Mouse (Mus musculus): ENCODE measurements at regions not wholly inside any gene's neighbourhood (a gene's known extent, or its start where the extent isn't known, plus 50 kb on each side); places are given as distances from the start of the nearest gene placed in this dataset.
A peak's percentile ranks its signal among the peaks of the same experiment; 100 is the strongest.

- no peak for TF ChIP-seq CTCF (IDR thresholded peaks at IDR 0.05; ENCODE audit: borderline replicate concordance, extremely low read depth, insufficient read depth, insufficient read length)
- no peak for TF ChIP-seq POLR2A (IDR thresholded peaks at IDR 0.05; ENCODE audit: borderline replicate concordance, extremely low read depth, insufficient read depth, insufficient read length, poor library complexity, severe bottlenecking)
- DNase-seq (ENCODE audit: low read depth) = peak; percentile 12
Observed at GRCm38 (mm10) chr4:55726081-55726480, 193.8 kb upstream of the Klf4 start.

GRCm38 (mm10) chr4:55724286-55724685, 192.0 kb upstream of the Klf4 start:
- no peak for DNase-seq (ENCODE audit: low read depth)
- no peak for TF ChIP-seq POLR2A (IDR thresholded peaks at IDR 0.05; ENCODE audit: borderline replicate concordance, extremely low read depth, insufficient read depth, insufficient read length, poor library complexity, severe bottlenecking)
- TF ChIP-seq CTCF (IDR thresholded peaks at IDR 0.05; ENCODE audit: borderline replicate concordance, extremely low read depth, insufficient read depth, insufficient read length) = no peak

GRCm38 (mm10) chr4:55723124-55723523, 190.9 kb upstream of the Klf4 start:
- peak; percentile 92 for DNase-seq (ENCODE audit: low read depth)
- TF ChIP-seq POLR2A (IDR thresholded peaks at IDR 0.05; ENCODE audit: borderline replicate concordance, extremely low read depth, insufficient read depth, insufficient read length, poor library complexity, severe bottlenecking) (no peak), CTCF (IDR thresholded peaks at IDR 0.05; ENCODE audit: borderline replicate concordance, extremely low read depth, insufficient read depth, insufficient read length) (no peak)

DNA sequence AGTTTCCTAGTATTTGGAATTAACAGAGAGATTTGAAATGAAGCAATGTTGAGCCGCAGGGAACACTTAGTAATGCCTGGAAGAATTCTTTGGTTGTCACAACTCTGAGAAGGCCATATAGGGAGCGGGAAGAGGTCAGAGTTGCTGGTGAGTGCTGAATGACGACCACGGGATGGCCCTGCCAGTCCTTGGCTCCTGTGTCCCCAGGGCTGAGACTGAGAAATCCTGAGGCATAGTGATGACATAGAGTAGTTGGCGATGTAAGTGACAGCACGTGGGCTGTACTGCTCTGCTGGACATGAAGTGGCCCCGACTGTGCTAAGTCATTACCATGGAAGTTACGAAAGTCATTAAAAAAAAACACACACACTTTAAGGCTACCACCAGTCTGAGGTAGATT, 190.1 kb upstream of the Klf4 start:
- DNase-seq (ENCODE audit: low read depth) = no peak
- TF ChIP-seq CTCF (IDR thresholded peaks at IDR 0.05; ENCODE audit: borderline replicate concordance, extremely low read depth, insufficient read depth, insufficient read length) = no peak
- no peak for TF ChIP-seq POLR2A (IDR thresholded peaks at IDR 0.05; ENCODE audit: borderline replicate concordance, extremely low read depth, insufficient read depth, insufficient read length, poor library complexity, severe bottlenecking)

GRCm38 (mm10) chr4:55721834-55722233, 189.6 kb upstream of the Klf4 start:
- TF ChIP-seq POLR2A (IDR thresholded peaks at IDR 0.05; ENCODE audit: borderline replicate concordance, extremely low read depth, insufficient read depth, insufficient read length, poor library complexity, severe bottlenecking) = no peak
- peak; percentile 60 for DNase-seq (ENCODE audit: low read depth)

GRCm38 (mm10) chr4:55718438-55718837, 186.2 kb upstream of the Klf4 start:
- no peak for DNase-seq (ENCODE audit: low read depth)
- no peak for TF ChIP-seq CTCF (IDR thresholded peaks at IDR 0.05; ENCODE audit: borderline replicate concordance, extremely low read depth, insufficient read depth, insufficient read length)
- TF ChIP-seq POLR2A (IDR thresholded peaks at IDR 0.05; ENCODE audit: borderline replicate concordance, extremely low read depth, insufficient read depth, insufficient read length, poor library complexity, severe bottlenecking) = no peak

DNA sequence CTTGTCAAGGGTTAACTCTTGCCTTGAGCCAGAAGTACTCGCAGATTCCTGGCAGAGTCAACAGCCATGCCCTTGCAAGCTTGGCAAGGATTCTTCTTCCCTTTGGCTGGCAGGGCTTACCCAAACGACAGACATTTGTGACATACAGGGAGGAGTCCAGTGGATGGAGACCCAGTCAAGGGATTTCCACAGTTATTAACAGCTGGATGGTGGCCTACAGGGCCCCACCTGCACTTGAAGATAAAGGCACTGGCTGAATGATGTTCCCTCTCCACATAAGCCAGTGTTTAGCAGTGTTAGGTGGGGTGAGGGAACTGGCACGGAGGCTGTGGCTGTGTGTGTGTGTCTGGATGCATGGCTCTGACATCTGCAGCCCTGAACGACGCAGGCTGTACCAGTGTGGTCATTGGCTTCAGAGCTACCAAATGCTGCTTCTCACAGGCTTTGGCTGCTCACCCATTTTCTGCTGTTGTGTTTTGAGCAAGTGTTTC, 183.9 kb upstream of the Klf4 start:
- DNase-seq (ENCODE audit: low read depth) = peak; percentile 54
- TF ChIP-seq POLR2A (IDR thresholded peaks at IDR 0.05; ENCODE audit: borderline replicate concordance, extremely low read depth, insufficient read depth, insufficient read length, poor library complexity, severe bottlenecking) (no peak), CTCF (IDR thresholded peaks at IDR 0.05; ENCODE audit: borderline replicate concordance, extremely low read depth, insufficient read depth, insufficient read length) (no peak)

DNA sequence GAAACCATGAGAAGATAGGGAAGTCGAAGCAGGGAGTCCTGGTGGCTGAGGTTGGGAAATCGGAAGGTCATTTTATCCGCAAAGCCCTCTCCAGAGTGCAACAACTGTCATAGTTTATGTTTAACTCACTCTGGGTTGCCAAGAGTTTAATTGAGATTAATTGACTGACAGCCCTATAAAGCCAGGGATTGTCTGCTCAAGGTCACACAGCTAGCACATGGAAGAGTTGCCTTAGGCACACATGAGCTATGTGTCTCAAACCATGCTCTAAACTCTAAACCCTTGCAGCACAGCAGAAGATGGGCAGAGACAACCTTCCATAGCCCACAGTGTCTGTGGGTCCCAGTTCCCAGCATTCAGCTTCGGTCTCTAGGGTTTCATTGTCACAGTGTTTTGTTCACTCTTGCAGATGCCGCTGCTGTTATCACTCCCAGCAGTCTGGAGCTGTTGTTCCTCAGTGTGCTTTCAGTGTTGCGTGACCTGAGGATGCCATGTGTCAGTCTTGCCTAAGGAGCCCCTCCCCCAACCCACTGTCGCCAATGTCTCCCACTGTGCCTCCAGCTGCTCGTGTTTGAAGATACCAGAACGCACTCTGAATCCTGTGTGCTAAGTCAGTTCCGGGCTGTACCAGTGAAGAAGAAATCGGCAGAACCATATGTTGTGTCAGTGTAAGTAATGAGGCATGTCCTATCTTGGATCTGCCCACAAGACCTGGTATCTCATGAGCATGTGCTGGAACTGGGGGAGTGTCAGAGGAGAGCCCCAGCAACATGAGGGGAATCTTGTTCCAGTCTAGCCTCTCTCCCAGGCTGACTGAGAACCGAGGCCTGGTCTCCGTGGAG, 179.5 kb upstream of the Klf4 start:
- TF ChIP-seq CTCF (IDR thresholded peaks at IDR 0.05; ENCODE audit: borderline replicate concordance, extremely low read depth, insufficient read depth, insufficient read length) = no peak
- TF ChIP-seq POLR2A (IDR thresholded peaks at IDR 0.05; ENCODE audit: borderline replicate concordance, extremely low read depth, insufficient read depth, insufficient read length, poor library complexity, severe bottlenecking) = no peak
- peak; percentile 55 for DNase-seq (ENCODE audit: low read depth)

GRCm38 (mm10) chr4:55710476-55710875, 178.2 kb upstream of the Klf4 start:
- no peak for TF ChIP-seq POLR2A (IDR thresholded peaks at IDR 0.05; ENCODE audit: borderline replicate concordance, extremely low read depth, insufficient read depth, insufficient read length, poor library complexity, severe bottlenecking)
- TF ChIP-seq CTCF (IDR thresholded peaks at IDR 0.05; ENCODE audit: borderline replicate concordance, extremely low read depth, insufficient read depth, insufficient read length) = no peak
- DNase-seq (ENCODE audit: low read depth) = no peak

- no peak for DNase-seq (ENCODE audit: low read depth)
- no peak for TF ChIP-seq CTCF (IDR thresholded peaks at IDR 0.05; ENCODE audit: borderline replicate concordance, extremely low read depth, insufficient read depth, insufficient read length)
- TF ChIP-seq POLR2A (IDR thresholded peaks at IDR 0.05; ENCODE audit: borderline replicate concordance, extremely low read depth, insufficient read depth, insufficient read length, poor library complexity, severe bottlenecking) = no peak
Observed at GRCm38 (mm10) chr4:55708808-55709207, 176.5 kb upstream of the Klf4 start.

DNA sequence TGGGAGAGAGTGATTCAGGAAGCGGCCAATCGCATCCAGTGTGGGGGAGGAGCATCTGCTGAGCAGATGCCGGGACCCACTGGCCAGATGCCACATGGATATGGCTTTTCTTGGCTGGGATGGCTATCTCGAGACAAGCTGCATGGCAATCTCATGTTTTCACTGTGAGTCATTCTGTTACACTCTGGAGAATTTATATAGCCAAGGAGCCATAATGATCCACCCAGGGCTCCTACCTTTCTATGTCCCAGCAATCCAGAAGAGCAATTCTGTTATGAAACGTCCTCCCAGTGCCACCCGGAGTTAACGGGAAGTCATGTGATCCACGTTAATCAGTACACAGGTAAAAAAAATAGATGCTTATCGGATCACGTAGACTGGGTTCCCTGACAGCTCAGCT, 175.7 kb upstream of the Klf4 start:
- TF ChIP-seq POLR2A (IDR thresholded peaks at IDR 0.05; ENCODE audit: borderline replicate concordance, extremely low read depth, insufficient read depth, insufficient read length, poor library complexity, severe bottlenecking) (no peak), CTCF (IDR thresholded peaks at IDR 0.05; ENCODE audit: borderline replicate concordance, extremely low read depth, insufficient read depth, insufficient read length) (no peak)
- DNase-seq (ENCODE audit: low read depth) = no peak

- no peak for TF ChIP-seq CTCF (IDR thresholded peaks at IDR 0.05; ENCODE audit: borderline replicate concordance, extremely low read depth, insufficient read depth, insufficient read length)
- no peak for TF ChIP-seq POLR2A (IDR thresholded peaks at IDR 0.05; ENCODE audit: borderline replicate concordance, extremely low read depth, insufficient read depth, insufficient read length, poor library complexity, severe bottlenecking)
- DNase-seq (ENCODE audit: low read depth) = no peak
Observed at GRCm38 (mm10) chr4:55704921-55705320, 172.7 kb upstream of the Klf4 start.

Measured in brain, embryonic 14.5 days (tissue).